Mouse (Mus musculus): ENCODE results near the gene Ccnk. TPM values are rescaled to one million over a fixed set of nuclear protein-coding genes. Genes with fewer than 3 reads are reported as not detected.

Gene Ccnk
- polyA plus RNA-seq, 1 experiment = 271 TPM

GRCm38 (mm10) chr12:108231901-108232300, 52.5 kb downstream of the Ccnk start:
- H3K4me1 ChIP-seq (ENCODE audit: control insufficient read depth, insufficient read depth, low read length) = no peaks in the 10 kb centered on the region
- no peaks in the 10 kb centered on the region for H3K27me3 ChIP-seq (ENCODE audit: control insufficient read depth, insufficient read depth, low read length)
- no peak for TF ChIP-seq POLR2A (IDR thresholded peaks at IDR 0.05; ENCODE audit: control insufficient read depth, low read depth, low read length)
- TF ChIP-seq CTCF (IDR thresholded peaks at IDR 0.05; ENCODE audit: control insufficient read depth, insufficient read depth, insufficient replicate concordance, low read depth, low read length) = no peak
- H3K27ac ChIP-seq (ENCODE audit: control insufficient read depth, insufficient read depth, low read depth, low read length) = no peak overlapping the region
- no peak overlapping the region for H3K4me3 ChIP-seq (ENCODE audit: control insufficient read depth, low read depth, low read length)
- no peaks in the 10 kb centered on the region for H3K36me3 ChIP-seq (ENCODE audit: control insufficient read depth, insufficient read depth, low read length)

GRCm38 (mm10) chr12:108233736-108234135, 54.4 kb downstream of the Ccnk start:
- H3K4me1 ChIP-seq (ENCODE audit: control insufficient read depth, insufficient read depth, low read length) = peaks cover 2% of the 10 kb centered on the region; the same call in 1 of the 2 replicates

GRCm38 (mm10) chr12:108234832-108235602, 55.6 kb downstream of the Ccnk start:
- no peaks in the 10 kb centered on the region for H3K36me3 ChIP-seq (ENCODE audit: control insufficient read depth, insufficient read depth, low read length)
- no peak overlapping the region for H3K4me3 ChIP-seq (ENCODE audit: control insufficient read depth, low read depth, low read length)
- TF ChIP-seq CTCF (IDR thresholded peaks at IDR 0.05; ENCODE audit: control insufficient read depth, insufficient read depth, insufficient replicate concordance, low read depth, low read length) = no peak
- no peaks in the 10 kb centered on the region for H3K27me3 ChIP-seq (ENCODE audit: control insufficient read depth, insufficient read depth, low read length)
- no peak overlapping the region for H3K27ac ChIP-seq (ENCODE audit: control insufficient read depth, insufficient read depth, low read depth, low read length)
- H3K4me1 ChIP-seq (ENCODE audit: control insufficient read depth, insufficient read depth, low read length) = peaks cover 2% of the 10 kb centered on the region; the same call in 1 of the 2 replicates

More at GRCm38 (mm10) chr12:108233736-108234135, 54.4 kb downstream of the Ccnk start:
- no peak for TF ChIP-seq POLR2A (IDR thresholded peaks at IDR 0.05; ENCODE audit: control insufficient read depth, low read depth, low read length)
- Histone ChIP-seq H3K27me3 (ENCODE audit: control insufficient read depth, insufficient read depth, low read length) (no peaks in the 10 kb centered on the region), H3K4me3 (ENCODE audit: control insufficient read depth, low read depth, low read length) (no peak overlapping the region), H3K27ac (ENCODE audit: control insufficient read depth, insufficient read depth, low read depth, low read length) (no peak overlapping the region), H3K36me3 (ENCODE audit: control insufficient read depth, insufficient read depth, low read length) (no peaks in the 10 kb centered on the region)

- peaks cover 2% of the 10 kb centered on the region; the same call in 1 of the 2 replicates for H3K4me1 ChIP-seq (ENCODE audit: control insufficient read depth, insufficient read depth, low read length)
- H3K27me3 ChIP-seq (ENCODE audit: control insufficient read depth, insufficient read depth, low read length) = no peaks in the 10 kb centered on the region
- TF ChIP-seq POLR2A (IDR thresholded peaks at IDR 0.05; ENCODE audit: control insufficient read depth, low read depth, low read length) (no peak), CTCF (IDR thresholded peaks at IDR 0.05; ENCODE audit: control insufficient read depth, insufficient read depth, insufficient replicate concordance, low read depth, low read length) (no peak)
- no peak overlapping the region for H3K4me3 ChIP-seq (ENCODE audit: control insufficient read depth, low read depth, low read length)
- no peaks in the 10 kb centered on the region for H3K36me3 ChIP-seq (ENCODE audit: control insufficient read depth, insufficient read depth, low read length)
- no peak overlapping the region for H3K27ac ChIP-seq (ENCODE audit: control insufficient read depth, insufficient read depth, low read depth, low read length)
Observed at GRCm38 (mm10) chr12:108235976-108236555, 56.7 kb downstream of the Ccnk start.

GRCm38 (mm10) chr12:108237300-108238006, 58.1 kb downstream of the Ccnk start:
- no peak for TF ChIP-seq POLR2A (IDR thresholded peaks at IDR 0.05; ENCODE audit: control insufficient read depth, low read depth, low read length)
- TF ChIP-seq CTCF (IDR thresholded peaks at IDR 0.05; ENCODE audit: control insufficient read depth, insufficient read depth, insufficient replicate concordance, low read depth, low read length) = no peak
- Histone ChIP-seq H3K27ac (ENCODE audit: control insufficient read depth, insufficient read depth, low read depth, low read length) (no peak overlapping the region), H3K27me3 (ENCODE audit: control insufficient read depth, insufficient read depth, low read length) (no peaks in the 10 kb centered on the region), H3K36me3 (ENCODE audit: control insufficient read depth, insufficient read depth, low read length) (no peaks in the 10 kb centered on the region), H3K4me3 (ENCODE audit: control insufficient read depth, low read depth, low read length) (no peak overlapping the region), H3K4me1 (ENCODE audit: control insufficient read depth, insufficient read depth, low read length) (peaks cover 2% of the 10 kb centered on the region; the same call in 1 of the 2 replicates)

GRCm38 (mm10) chr12:108238395-108239035, 59.1 kb downstream of the Ccnk start:
- H3K27ac ChIP-seq (ENCODE audit: control insufficient read depth, insufficient read depth, low read depth, low read length) = no peak overlapping the region
- H3K36me3 ChIP-seq (ENCODE audit: control insufficient read depth, insufficient read depth, low read length) = no peaks in the 10 kb centered on the region
- H3K4me3 ChIP-seq (ENCODE audit: control insufficient read depth, low read depth, low read length) = no peak overlapping the region
- no peaks in the 10 kb centered on the region for H3K27me3 ChIP-seq (ENCODE audit: control insufficient read depth, insufficient read depth, low read length)
- TF ChIP-seq POLR2A (IDR thresholded peaks at IDR 0.05; ENCODE audit: control insufficient read depth, low read depth, low read length) (no peak), CTCF (IDR thresholded peaks at IDR 0.05; ENCODE audit: control insufficient read depth, insufficient read depth, insufficient replicate concordance, low read depth, low read length) (no peak)
- H3K4me1 ChIP-seq (ENCODE audit: control insufficient read depth, insufficient read depth, low read length) = peaks cover 2% of the 10 kb centered on the region; the same call in 1 of the 2 replicates

GRCm38 (mm10) chr12:108239441-108239840, 60.1 kb downstream of the Ccnk start:
- H3K36me3 ChIP-seq (ENCODE audit: control insufficient read depth, insufficient read depth, low read length) = no peaks in the 10 kb centered on the region
- no peak for TF ChIP-seq CTCF (IDR thresholded peaks at IDR 0.05; ENCODE audit: control insufficient read depth, insufficient read depth, insufficient replicate concordance, low read depth, low read length)
- no peak for TF ChIP-seq POLR2A (IDR thresholded peaks at IDR 0.05; ENCODE audit: control insufficient read depth, low read depth, low read length)
- no peak overlapping the region for H3K27ac ChIP-seq (ENCODE audit: control insufficient read depth, insufficient read depth, low read depth, low read length)
- H3K27me3 ChIP-seq (ENCODE audit: control insufficient read depth, insufficient read depth, low read length) = no peaks in the 10 kb centered on the region
- H3K4me1 ChIP-seq (ENCODE audit: control insufficient read depth, insufficient read depth, low read length) = peaks cover 2% of the 10 kb centered on the region; the same call in 1 of the 2 replicates
- H3K4me3 ChIP-seq (ENCODE audit: control insufficient read depth, low read depth, low read length) = no peak overlapping the region

Measured in testis, adult 2 months (tissue).